Mouse (Mus musculus): ENCODE data around the gene Hoxc4.

DNA sequence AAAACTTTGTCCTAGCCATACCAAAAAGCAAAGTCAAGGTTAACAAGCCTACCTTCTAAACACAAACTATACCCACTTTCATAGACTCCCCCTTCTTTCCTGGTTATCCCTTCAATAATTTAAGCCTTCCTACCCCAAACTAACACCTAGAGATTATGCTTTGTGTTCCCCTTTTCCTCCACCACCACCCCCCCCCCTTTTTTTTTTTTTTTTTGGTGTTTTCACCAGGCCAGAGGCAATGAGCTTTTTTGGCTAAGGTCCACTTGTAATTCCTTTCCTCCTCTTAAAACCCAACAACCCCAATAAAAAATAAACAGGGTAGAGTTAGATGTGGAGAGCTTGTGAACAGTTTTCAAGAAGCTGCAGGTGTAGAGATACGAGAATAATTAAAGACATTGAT lies 49.4 kb upstream of the Hoxc4 start:
- no peak for TF ChIP-seq CTCF (IDR thresholded peaks at IDR 0.05; ENCODE audit: extremely low read depth, insufficient read depth, insufficient read length, insufficient replicate concordance)
- no peak for TF ChIP-seq POLR2A (IDR thresholded peaks at IDR 0.05; ENCODE audit: low read depth, low read length)

Measured in spleen, adult 2 months (tissue).